In the genomic region with DNA sequence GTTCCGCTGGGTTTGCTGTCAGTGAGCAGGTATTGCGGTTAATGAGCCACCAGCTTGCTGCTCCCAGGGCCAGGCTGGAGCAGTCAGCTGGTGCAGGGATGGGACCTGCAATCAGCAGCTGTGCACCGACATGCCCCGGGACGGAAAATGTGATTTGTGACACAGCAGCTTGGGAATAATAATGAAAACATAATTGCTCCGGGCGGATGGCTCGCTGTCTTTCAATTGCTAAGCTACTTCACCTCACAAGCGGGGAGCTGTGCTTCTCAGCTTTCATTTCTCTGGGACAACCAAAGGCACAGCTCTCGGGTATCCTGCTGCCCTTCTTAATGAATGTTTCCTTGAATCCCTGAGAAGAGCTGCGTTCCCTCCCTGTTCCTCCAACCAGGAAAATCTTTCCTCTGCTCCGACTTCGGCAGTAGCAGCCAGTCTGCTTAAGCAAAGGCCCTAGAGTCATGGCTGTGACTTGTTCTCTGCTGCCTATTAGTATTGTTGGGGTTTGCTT, we compare ENCODE assay signal across 8 mouse cellular contexts.
DNase-seq lines count a peak whose midpoint lies in the region; ATAC-seq lines count a peak whose summit lies in the region.

No protein-coding gene starts in this region.

- H3K27me3 ChIP-seq in forebrain, embryonic 16.5 days (replicated peaks; ENCODE audit: control insufficient read depth, insufficient read depth, low read length): 0 out of 2 replicates have a peak, but pooled peaks cover 3% of the 10 kb centered on the region
- peaks cover 3% of the 10 kb centered on the region; the same call in 1 of the 2 replicates for H3K27me3 ChIP-seq in hindbrain, embryonic 14.5 days (ENCODE audit: control insufficient read depth, insufficient read depth, low read length)

- peak overlapping the region; percentile 62 for H3K4me2 ChIP-seq in forebrain, embryonic 16.5 days (ENCODE audit: low read length)
- H3K4me2 ChIP-seq in hindbrain, embryonic 14.5 days (replicated peaks): peak overlapping the region; percentile 63

- peak; percentile 86 for ATAC-seq in forebrain, embryonic 16.5 days
- peak; percentile 90 for ATAC-seq in hindbrain, embryonic 14.5 days (ENCODE audit: low FRiP score)

- no peaks in the 10 kb centered on the region for H3K36me3 ChIP-seq in forebrain, embryonic 16.5 days (ENCODE audit: control insufficient read depth, insufficient read depth)
- no peaks in the 10 kb centered on the region for H3K36me3 ChIP-seq in hindbrain, embryonic 14.5 days (replicated peaks; ENCODE audit: control insufficient read depth, insufficient read depth)

- 4% methylated on average over 13 of the region's 13 CpGs for WGBS in forebrain, embryonic 16.5 days
- WGBS in hindbrain, embryonic 14.5 days: 10% methylated on average over 13 of the region's 13 CpGs

- H3K9me3 ChIP-seq in forebrain, embryonic 16.5 days (ENCODE audit: control insufficient read depth, low read length): no peaks in the 10 kb centered on the region
- no peaks in the 10 kb centered on the region for H3K9me3 ChIP-seq in hindbrain, embryonic 14.5 days (ENCODE audit: control insufficient read depth, low read length)

- peak; percentile 6 for DNase-seq in ES-CJ7 (ENCODE audit: low read depth, low spot score)
- peak; percentile 36 for DNase-seq in brain, embryonic 18.5 days (ENCODE audit: low read depth, low spot score)
- DNase-seq in hindbrain, embryonic 14.5 days (ENCODE audit: low spot score): peak; percentile 70
- DNase-seq in layer of hippocampus, postnatal 25 days (ENCODE audit: extremely low spot score in 1 of 2, low spot score in 1 of 2): peak; percentile 27 to 58
- DNase-seq in lung, postnatal 14 days: peak; percentile 8
- peak; percentile 15 to 49 for DNase-seq in right cerebral cortex, postnatal 36 days (ENCODE audit: low spot score in 2 of 2)
- no peak for DNase-seq in spleen, adult 12 weeks (ENCODE audit: low spot score)

- H3K9ac ChIP-seq in forebrain, embryonic 16.5 days (replicated peaks; ENCODE audit: low read depth, low read length): peak overlapping the region; percentile 63
- peak overlapping the region; percentile 57 for H3K9ac ChIP-seq in hindbrain, embryonic 14.5 days

- H3K27ac ChIP-seq in forebrain, embryonic 16.5 days (ENCODE audit: low read length): peak overlapping the region; percentile 58
- peak overlapping the region; percentile 81 for H3K27ac ChIP-seq in hindbrain, embryonic 14.5 days

- peaks cover 5% of the 10 kb centered on the region; the same call in 1 of the 2 replicates for H3K4me1 ChIP-seq in forebrain, embryonic 16.5 days (replicated peaks; ENCODE audit: control insufficient read depth, insufficient read depth, low read length)
- H3K4me1 ChIP-seq in hindbrain, embryonic 14.5 days (replicated peaks; ENCODE audit: control insufficient read depth, insufficient read depth, low read length): no peaks in the 10 kb centered on the region

- H3K4me3 ChIP-seq in forebrain, embryonic 16.5 days (replicated peaks; ENCODE audit: low read length): peak overlapping the region; percentile 43
- peak overlapping the region; percentile 32 for H3K4me3 ChIP-seq in hindbrain, embryonic 14.5 days (replicated peaks; ENCODE audit: low read length)
